Mouse (Mus musculus): ENCODE measurements around the gene Cenpp. TPM values are rescaled to one million over a fixed set of nuclear protein-coding genes. Genes with fewer than 3 reads are reported as not detected.
A peak's percentile ranks its signal among the peaks of the same experiment; 100 is the strongest.

Gene Cenpp
- polyA plus RNA-seq, 1 experiment, result 11.2 TPM

GRCm38 (mm10) chr13:49430529-49430928 is 222.1 kb downstream of the Cenpp start:
- Histone ChIP-seq H3K36me3 (ENCODE audit: control insufficient read depth, insufficient read depth) (peaks cover 22% of the 10 kb centered on the region), H3K4me3 (ENCODE audit: insufficient read depth, poor library complexity, severe bottlenecking) (no peak overlapping the region), H3K79me3 (ENCODE audit: low read depth) (peaks cover 52% of the 10 kb centered on the region), H3K79me2 (ENCODE audit: control insufficient read depth, insufficient read depth) (peaks cover 76% of the 10 kb centered on the region), H3ac (ENCODE audit: control insufficient read depth, insufficient read length, low read depth) (no peak overlapping the region), H3K27me3 (ENCODE audit: control insufficient read depth, insufficient read depth, insufficient read length) (no peaks in the 10 kb centered on the region)
- TF ChIP-seq MYOG (IDR thresholded peaks at IDR 0.05; ENCODE audit: control insufficient read depth, extremely low read depth, insufficient read length) (no peak), USF1 (IDR thresholded peaks at IDR 0.05; ENCODE audit: low read depth) (no peak), FOSL1 (IDR thresholded peaks at IDR 0.05; ENCODE audit: insufficient read depth, low read length, poor library complexity, severe bottlenecking) (no peak), CEBPB (IDR thresholded peaks at IDR 0.05; ENCODE audit: low read depth) (no peak), MAX (IDR thresholded peaks at IDR 0.05) (no peak), CTCF (IDR thresholded peaks at IDR 0.05; ENCODE audit: control insufficient read depth, insufficient read depth, insufficient read length) (no peak), MYOD1 (IDR thresholded peaks at IDR 0.05; ENCODE audit: control insufficient read depth, insufficient read length, low read depth) (no peak)

DNA sequence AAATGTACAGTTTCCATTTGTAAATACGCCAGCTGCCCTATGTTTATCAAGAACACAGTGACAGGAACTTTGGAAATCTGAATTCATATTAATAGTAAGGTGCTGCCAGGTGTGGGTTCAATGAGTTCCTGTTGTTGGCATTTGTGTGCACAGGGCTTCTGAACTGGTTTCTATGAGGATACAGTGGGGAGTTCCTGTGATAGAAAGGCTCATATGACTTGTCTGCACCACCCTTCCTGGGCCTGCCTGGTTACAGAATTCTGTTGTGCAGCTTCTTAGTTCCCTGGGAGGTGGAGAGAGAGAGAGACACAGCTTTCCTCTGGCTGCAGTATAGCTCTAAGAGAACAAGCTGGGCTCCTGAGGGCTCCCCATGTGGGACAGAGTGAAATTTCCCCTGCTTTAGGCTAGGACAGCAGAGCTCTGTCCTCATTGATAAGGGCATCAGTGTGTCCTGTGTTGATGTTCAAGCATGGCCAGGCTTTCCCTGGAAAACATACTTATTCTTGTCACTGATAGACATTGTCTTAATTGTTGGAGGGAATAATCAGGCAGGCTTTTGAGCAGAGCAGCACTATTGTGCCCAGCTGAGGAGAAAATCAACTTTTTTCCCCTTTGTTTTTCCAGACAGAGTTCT is 224.4 kb downstream of the Cenpp start:
- peaks cover 74% of the 10 kb centered on the region for H3K79me3 ChIP-seq (ENCODE audit: low read depth)
- H3K27me3 ChIP-seq (ENCODE audit: control insufficient read depth, insufficient read depth, insufficient read length), result no peaks in the 10 kb centered on the region
- no peak overlapping the region for H3K4me3 ChIP-seq (ENCODE audit: insufficient read depth, poor library complexity, severe bottlenecking)
- H3K36me3 ChIP-seq (ENCODE audit: control insufficient read depth, insufficient read depth), result peaks cover 12% of the 10 kb centered on the region
- peaks cover 96% of the 10 kb centered on the region for H3K79me2 ChIP-seq (ENCODE audit: control insufficient read depth, insufficient read depth)
- TF ChIP-seq USF1 (IDR thresholded peaks at IDR 0.05; ENCODE audit: low read depth) (no peak), CTCF (IDR thresholded peaks at IDR 0.05; ENCODE audit: control insufficient read depth, insufficient read depth, insufficient read length) (no peak), CEBPB (IDR thresholded peaks at IDR 0.05; ENCODE audit: low read depth) (no peak), MYOD1 (IDR thresholded peaks at IDR 0.05; ENCODE audit: control insufficient read depth, insufficient read length, low read depth) (no peak), MYOG (IDR thresholded peaks at IDR 0.05; ENCODE audit: control insufficient read depth, extremely low read depth, insufficient read length) (no peak), MAX (IDR thresholded peaks at IDR 0.05) (no peak), FOSL1 (IDR thresholded peaks at IDR 0.05; ENCODE audit: insufficient read depth, low read length, poor library complexity, severe bottlenecking) (no peak)
- H3ac ChIP-seq (ENCODE audit: control insufficient read depth, insufficient read length, low read depth), result no peak overlapping the region

DNA sequence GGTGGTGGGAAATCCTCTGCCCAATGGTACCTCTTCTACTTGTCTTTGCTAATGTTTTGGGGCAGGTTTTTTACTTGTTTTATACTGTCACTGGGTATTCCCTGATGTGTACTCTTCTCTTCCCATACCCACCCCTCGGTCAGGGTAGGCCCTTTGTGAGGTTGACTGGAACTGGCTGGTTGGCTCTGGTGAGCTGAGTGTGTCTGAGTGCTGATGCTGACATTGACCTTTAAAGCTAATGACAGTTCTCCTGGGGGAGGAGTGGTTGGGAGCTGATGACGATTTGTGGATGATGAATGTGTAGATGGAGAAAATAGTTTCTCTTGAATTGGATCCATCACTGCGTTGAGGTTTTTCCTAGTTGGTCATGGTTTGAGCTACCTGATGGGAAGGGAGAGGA is 225.8 kb downstream of the Cenpp start:
- Histone ChIP-seq H3K27me3 (ENCODE audit: control insufficient read depth, insufficient read depth, insufficient read length) (no peaks in the 10 kb centered on the region), H3K79me3 (ENCODE audit: low read depth) (peaks cover 86% of the 10 kb centered on the region), H3ac (ENCODE audit: control insufficient read depth, insufficient read length, low read depth) (no peak overlapping the region), H3K4me3 (ENCODE audit: insufficient read depth, poor library complexity, severe bottlenecking) (no peak overlapping the region), H3K36me3 (ENCODE audit: control insufficient read depth, insufficient read depth) (peaks cover 3% of the 10 kb centered on the region), H3K79me2 (ENCODE audit: control insufficient read depth, insufficient read depth) (peaks cover 100% of the 10 kb centered on the region)
- TF ChIP-seq MAX (IDR thresholded peaks at IDR 0.05), result no peak
- no peak for TF ChIP-seq CTCF (IDR thresholded peaks at IDR 0.05; ENCODE audit: control insufficient read depth, insufficient read depth, insufficient read length)
- no peak for TF ChIP-seq MYOD1 (IDR thresholded peaks at IDR 0.05; ENCODE audit: control insufficient read depth, insufficient read length, low read depth)
- no peak for TF ChIP-seq CEBPB (IDR thresholded peaks at IDR 0.05; ENCODE audit: low read depth)
- no peak for TF ChIP-seq USF1 (IDR thresholded peaks at IDR 0.05; ENCODE audit: low read depth)
- no peak for TF ChIP-seq MYOG (IDR thresholded peaks at IDR 0.05; ENCODE audit: control insufficient read depth, extremely low read depth, insufficient read length)

DNA sequence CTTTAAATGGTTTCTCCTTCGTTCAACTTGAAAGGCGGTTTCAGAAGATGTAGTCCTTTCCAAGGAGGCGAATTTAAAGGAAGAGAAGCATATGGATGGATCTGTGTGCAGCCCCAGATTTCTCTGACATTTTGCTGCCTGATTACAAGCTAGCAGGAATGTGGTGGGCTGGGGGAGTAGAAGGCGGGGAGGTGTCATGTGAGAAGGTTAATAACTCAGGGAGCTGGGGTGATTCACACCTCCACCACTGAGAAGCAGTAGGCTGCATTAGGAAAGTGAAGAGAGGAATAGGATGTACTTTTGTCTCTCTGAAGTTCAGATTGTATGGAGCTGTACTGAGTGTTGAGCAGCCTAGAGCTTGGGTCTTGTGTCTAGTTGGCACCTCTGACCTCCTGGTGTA is 230.6 kb downstream of the Cenpp start:
- no peaks in the 10 kb centered on the region for H3K36me3 ChIP-seq (ENCODE audit: control insufficient read depth, insufficient read depth)
- no peaks in the 10 kb centered on the region for H3K27me3 ChIP-seq (ENCODE audit: control insufficient read depth, insufficient read depth, insufficient read length)
- TF ChIP-seq USF1 (IDR thresholded peaks at IDR 0.05; ENCODE audit: low read depth) (no peak), MYOD1 (IDR thresholded peaks at IDR 0.05; ENCODE audit: control insufficient read depth, insufficient read length, low read depth) (no peak), MYOG (IDR thresholded peaks at IDR 0.05; ENCODE audit: control insufficient read depth, extremely low read depth, insufficient read length) (no peak), MAX (IDR thresholded peaks at IDR 0.05) (no peak), CEBPB (IDR thresholded peaks at IDR 0.05; ENCODE audit: low read depth) (no peak), CTCF (IDR thresholded peaks at IDR 0.05; ENCODE audit: control insufficient read depth, insufficient read depth, insufficient read length) (no peak), FOSL1 (IDR thresholded peaks at IDR 0.05; ENCODE audit: insufficient read depth, low read length, poor library complexity, severe bottlenecking) (no peak)
- peak overlapping the region; percentile 64 for H3ac ChIP-seq (ENCODE audit: control insufficient read depth, insufficient read length, low read depth)
- H3K79me3 ChIP-seq (ENCODE audit: low read depth), result peaks cover 56% of the 10 kb centered on the region
- H3K79me2 ChIP-seq (ENCODE audit: control insufficient read depth, insufficient read depth), result peaks cover 67% of the 10 kb centered on the region
- H3K4me3 ChIP-seq (ENCODE audit: insufficient read depth, poor library complexity, severe bottlenecking), result peak overlapping the region; percentile 80

DNA sequence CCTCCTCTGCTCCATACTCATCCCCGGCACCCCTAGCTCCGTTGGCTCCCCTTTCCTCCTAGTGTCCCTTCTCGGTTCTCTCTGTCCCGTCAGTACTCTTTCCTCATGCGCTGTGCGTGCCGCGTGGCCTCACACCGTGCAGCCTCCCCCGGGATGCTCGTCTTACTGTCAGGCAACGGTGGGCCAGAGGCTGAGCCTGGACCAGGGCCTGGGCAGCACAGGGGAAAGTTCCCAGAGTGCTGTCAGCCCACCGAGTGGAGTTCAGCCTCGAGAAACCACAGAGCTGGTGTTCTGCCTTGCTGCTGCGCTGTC is 231.0 kb downstream of the Cenpp start:
- Histone ChIP-seq H3K27me3 (ENCODE audit: control insufficient read depth, insufficient read depth, insufficient read length) (no peaks in the 10 kb centered on the region), H3K79me3 (ENCODE audit: low read depth) (peaks cover 52% of the 10 kb centered on the region), H3K4me3 (ENCODE audit: insufficient read depth, poor library complexity, severe bottlenecking) (peak overlapping the region; percentile 80), H3K36me3 (ENCODE audit: control insufficient read depth, insufficient read depth) (no peaks in the 10 kb centered on the region), H3K79me2 (ENCODE audit: control insufficient read depth, insufficient read depth) (peaks cover 63% of the 10 kb centered on the region), H3ac (ENCODE audit: control insufficient read depth, insufficient read length, low read depth) (peak overlapping the region; percentile 64)
- no peak for TF ChIP-seq MAX (IDR thresholded peaks at IDR 0.05)
- TF ChIP-seq CEBPB (IDR thresholded peaks at IDR 0.05; ENCODE audit: low read depth), result no peak
- TF ChIP-seq MYOD1 (IDR thresholded peaks at IDR 0.05; ENCODE audit: control insufficient read depth, insufficient read length, low read depth), result no peak
- no peak for TF ChIP-seq MYOG (IDR thresholded peaks at IDR 0.05; ENCODE audit: control insufficient read depth, extremely low read depth, insufficient read length)
- TF ChIP-seq CTCF (IDR thresholded peaks at IDR 0.05; ENCODE audit: control insufficient read depth, insufficient read depth, insufficient read length), result no peak
- TF ChIP-seq FOSL1 (IDR thresholded peaks at IDR 0.05; ENCODE audit: insufficient read depth, low read length, poor library complexity, severe bottlenecking), result no peak

Measured in C2C12 (cell line).